Mouse (Mus musculus) right cerebral cortex, postnatal 4 days (tissue): ENCODE data around the gene Sptb.

Experiments
- DNase-seq: peaks from one replicate; pipeline ENCODE4 v3.0.0-alpha.2; 2022

Gene Sptb

DNA sequence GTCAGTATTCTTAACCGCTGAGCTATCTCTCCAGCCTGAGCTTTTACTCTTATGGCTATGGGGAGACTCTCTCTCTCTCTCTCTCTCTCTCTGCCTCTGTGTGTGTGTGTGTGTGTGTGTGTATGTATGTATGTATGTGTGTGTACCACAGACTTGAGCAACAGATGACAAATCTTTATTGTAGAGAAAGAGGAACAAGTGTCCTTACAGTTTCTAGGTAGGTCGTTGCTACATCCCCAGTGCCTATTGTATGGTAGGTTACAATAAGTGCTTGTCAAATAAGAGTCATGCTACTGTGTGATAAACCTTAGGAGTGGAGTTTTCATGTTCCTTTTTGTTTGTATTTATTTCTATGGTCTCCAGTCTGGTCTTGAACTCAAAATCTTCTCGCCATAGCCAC is 170.2 kb downstream of the Sptb start:
- no peak for DNase-seq

DNA sequence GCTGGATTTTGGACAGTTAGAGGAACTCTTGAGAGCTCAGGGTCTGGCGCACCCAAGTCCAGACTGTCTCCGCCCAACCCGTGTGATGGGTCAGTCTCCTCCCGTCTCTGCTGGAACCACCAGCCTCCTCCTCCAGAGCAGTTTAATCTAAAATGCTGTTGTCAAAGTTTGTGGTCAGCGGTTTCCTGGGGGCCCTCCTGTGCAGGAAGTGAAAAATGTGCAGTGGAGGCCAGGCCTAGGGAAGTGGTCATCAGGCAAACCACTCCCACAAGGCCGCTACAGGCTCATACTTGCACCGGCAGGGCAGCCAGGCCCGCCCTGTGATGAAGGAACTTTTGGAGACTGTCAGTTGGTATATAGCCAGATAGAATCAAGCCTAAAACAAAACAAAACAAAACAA is 172.9 kb downstream of the Sptb start:
- DNase-seq = no peak

DNA sequence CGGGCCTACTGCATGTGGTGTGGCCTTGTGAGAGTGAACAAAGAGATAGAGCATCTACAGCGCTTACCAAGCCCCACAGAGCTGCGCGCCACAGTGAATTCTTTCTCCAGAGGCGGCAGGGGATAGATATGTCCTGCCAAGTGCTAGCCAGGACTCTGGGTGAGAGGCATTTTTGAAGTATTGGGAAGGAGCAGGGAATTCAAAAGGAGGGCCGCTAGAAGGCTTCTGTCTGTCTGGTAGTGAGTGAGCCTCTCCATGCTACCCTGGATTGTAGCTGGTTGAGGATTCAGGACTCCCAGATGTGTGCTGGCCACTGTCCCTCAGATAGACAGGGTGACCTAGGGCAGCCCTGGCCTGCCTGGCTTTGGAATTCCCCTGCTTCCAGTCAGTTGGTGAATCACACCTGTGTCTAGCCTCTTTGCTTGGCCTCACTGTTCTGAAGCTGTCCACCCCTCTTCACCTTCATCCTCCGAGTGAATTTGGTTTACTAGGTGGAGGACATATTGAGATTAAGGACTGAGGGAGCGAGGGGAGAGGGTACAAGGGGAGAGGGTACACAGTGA is 173.7 kb downstream of the Sptb start:
- no peak for DNase-seq

DNA sequence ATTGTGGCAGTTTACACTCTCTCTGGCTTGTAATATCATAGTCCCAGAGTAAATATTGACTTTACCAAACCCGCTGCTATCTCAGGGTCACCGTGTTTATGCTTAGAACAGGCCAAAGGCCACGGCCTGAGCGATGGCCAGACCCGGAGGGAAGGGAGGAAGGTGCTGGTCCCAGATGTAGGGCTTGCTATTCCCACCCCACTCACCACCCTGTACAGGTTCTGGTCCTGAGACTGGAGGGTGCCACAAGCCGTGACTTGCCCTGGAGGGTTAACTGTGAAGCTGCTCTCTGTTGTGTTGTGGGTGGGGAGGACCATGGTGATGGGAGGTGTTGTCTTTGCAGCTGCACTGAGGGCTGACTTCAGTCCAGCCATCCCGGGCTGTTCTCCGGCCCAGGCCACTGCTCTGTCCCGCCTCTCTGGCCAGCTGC is 174.9 kb downstream of the Sptb start:
- no peak for DNase-seq

DNA sequence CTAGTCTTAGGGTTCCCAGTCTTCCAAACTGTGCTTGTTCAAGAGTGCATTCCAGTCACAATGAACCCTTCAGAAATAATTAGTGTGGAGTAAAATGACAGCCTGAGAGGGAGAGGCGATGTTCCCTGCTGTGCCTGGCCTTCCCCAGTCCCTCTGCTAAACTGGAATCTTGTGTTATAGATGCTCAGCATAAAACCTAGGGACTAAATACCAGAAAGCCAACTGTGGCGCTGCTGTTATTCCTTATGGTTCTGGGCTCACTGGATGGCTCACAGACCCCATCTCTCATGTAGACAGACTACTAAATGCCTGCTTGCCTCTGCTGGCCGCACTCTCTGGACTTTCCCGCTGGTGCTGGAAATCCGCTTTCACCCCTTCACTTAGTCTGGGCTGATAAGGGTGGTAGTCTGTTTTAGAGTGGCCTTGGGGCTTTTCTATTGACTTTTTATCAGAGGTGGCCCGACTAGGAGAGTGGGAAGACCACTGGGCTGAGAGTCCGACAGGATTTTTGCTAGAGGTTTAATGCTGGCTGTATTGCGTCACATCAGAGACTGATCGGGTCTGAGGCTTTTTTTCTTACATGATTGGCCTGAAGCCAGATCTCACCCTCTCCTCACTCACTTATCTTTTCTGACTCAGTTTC is 175.6 kb downstream of the Sptb start:
- peak; percentile 13 for DNase-seq

DNA sequence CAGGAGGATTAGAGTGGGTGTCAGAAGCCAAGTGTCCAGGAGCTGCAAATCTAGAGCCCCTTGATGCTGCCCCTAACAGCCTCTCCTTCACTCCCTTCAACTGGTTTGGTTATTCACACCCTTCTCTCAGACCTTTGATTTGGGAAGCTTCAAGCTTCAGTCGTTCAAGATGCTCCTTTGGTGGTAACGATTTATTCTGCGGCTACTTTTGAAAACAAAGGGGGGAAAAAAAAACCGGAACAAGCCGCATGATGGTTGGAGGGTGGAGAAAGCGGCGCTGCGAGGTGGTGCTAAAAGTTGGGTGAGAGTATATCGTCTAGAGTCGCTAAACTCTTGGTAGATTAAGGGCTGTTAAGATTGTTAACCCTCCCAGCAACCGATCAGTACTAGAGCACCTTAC is 176.1 kb downstream of the Sptb start:
- no peak for DNase-seq

DNA sequence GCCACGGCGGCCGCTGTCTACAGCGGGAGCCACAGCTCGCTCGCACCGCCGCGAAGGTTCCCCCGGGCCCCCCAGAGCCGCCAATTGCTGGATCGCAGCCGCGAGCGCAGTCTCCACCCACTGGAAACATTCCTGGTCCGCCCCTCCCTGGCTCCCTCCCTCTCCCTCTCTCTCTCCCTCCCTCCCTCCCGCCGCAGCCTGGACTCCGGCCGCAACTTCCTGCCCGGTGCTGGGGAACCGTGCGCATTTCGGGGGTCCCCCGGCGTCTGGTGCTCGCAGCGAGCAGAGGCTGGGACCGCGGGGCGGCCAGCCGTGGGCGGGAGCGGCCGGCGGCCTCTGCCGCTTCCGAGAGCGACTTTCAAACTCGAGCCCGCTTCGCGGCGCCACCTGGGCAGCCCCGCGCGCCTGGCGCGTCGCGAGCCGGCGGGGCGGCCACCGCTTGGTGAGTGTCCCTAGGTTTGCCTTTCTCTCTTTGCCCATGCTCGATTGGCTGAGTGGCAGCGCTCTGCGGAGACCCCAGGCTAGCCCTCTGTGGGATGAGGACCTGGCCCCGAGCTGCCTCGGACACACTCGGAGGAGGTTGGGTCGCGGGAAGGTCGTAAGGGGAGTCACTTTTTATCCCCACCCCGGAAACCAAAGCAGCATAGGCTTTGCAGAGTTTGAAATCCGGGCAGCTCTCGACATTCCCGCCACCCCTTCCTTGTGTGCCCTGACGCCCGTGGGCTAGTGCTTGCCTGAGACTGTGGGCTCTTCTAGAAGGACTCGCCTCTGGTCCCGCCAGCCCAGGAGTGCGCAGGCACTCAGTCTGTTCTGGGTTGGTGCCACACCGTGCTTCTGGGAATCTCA is 176.7 kb downstream of the Sptb start:
- peak; percentile 51 for DNase-seq

DNA sequence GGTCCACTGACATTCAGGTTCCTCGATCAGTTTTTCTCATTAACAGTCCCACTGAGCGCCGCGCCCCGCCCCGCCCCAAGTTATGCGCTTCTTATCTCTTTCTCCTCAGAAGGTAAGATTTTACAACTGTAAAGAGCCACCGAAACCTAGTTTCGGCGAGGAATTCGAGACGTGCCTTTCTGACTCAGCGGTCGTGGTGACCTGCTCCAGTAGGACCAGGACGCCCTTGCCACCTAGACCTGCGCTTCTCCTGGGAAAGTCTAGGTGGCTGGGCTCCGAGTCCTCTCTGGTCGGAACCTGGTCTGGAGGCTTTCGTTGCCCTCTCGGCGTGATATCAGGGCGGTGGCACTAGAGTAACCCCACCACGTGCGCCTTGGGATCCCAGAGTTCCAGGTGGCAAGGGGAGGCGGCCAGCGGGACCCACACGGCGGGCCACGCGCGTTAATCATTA is 177.4 kb downstream of the Sptb start:
- no peak for DNase-seq

DNA sequence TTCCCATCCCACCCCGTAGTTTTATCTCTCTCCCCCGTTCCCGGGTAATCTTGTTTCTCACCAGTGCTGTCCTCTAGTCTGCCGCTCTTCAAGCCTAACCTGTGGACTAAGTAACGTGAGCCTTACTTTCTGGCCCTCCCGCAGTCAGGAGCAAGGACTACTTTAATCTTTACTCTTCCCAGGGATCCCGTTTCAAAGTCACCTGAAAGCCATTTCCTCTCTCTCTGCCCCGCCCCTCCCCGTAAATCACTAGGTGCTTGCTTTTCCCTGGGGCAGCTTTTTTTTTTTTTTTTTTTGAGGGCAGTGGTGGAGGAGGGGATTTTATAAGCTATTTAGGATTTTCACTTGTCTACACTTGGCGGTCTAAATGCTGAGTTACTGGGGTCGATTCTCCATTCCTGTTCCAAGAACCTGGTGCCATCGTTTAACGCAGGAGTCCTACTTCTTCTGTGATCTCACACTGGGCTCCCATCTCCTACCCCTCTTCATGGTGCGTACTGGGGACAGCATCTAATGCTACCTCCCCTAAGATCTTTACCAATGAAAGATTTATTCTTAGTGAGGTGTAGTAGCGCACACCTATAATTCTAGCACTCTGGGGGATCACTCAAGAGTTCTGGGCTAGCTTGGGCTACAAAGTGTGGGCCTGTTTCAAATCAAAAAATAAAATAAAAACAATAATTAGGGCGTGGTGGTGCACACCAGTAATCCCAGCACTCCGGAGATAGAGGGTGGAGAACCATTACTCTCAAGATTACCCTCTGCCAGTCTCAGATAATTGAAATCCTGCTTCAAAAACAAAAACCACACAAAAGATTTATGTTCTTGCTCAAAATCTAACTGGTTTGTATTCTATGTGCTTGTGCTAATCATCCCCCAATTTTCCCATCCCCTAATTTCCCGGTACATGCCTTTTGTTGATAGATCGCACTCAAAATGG is 178.1 kb downstream of the Sptb start:
- no peak for DNase-seq

DNA sequence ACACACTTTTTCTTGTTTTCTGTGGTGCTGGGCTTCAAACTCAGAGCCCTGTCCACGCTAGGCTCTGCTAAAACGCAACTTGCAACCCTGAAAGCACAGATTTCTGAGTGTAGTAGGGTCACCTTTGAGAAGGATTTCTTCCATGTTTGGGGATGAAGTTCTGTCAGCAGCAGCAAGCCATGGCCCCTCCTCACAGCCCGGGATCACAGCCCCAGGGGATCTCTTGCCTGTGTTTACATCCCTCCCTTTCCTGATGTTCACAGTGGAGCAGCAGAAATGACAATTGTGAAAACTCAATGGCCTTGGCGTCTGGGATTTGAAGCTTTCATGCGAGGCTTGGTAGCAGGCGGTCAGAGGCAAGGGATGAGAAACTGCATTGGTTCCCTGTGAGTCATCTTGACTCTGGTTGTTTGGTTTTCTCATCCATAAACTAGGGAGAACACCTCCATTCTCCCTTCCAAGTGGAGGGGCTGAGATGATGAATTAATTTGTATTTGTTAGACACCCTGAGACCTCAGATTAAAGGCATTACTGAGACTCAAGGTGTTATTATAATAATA is 179.7 kb downstream of the Sptb start, which contains the start of gene Plekhg3:
Plekhg3 (plus strand) TSS at position 312 of the 560 bp plus-strand sequence.
- no peak for DNase-seq
